Mouse (Mus musculus): Measurements from ENCODE around the gene Sipa1l1.

DNA sequence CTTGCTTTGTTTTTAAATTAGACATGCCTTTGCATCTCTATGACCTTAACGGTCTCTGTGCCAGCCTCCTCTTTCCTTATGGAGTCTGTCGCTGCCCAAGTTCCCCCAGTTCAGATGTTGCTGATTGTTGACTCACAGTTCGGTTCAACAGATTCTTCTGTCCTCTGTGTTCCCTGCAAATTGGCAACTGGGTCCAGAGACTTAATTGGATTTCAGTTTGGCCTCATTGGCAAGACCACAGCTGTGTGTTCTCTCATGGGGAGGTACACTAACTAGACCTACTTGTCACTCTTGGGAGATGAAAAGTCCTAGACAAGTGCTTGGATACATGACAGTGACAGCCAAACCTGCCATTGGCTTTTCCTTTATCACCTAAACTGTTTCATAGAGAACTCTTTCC is 25.7 kb upstream of the Sipa1l1 start:
- TF ChIP-seq CTCF (IDR thresholded peaks at IDR 0.05; ENCODE audit: low read depth, low read length) (no peak), POLR2A (IDR thresholded peaks at IDR 0.05; ENCODE audit: borderline replicate concordance, low read depth, low read length) (no peak)

Measured in bone marrow macrophage, adult 2 months (primary cell).